Mouse (Mus musculus): ENCODE data around the gene Sez6. TPM values are rescaled to one million over a fixed set of nuclear protein-coding genes. Genes with fewer than 3 reads are reported as not detected.
A peak's percentile ranks its signal among the peaks of the same experiment; 100 is the strongest.

The Sez6 gene
- not detected in 2 replicates for total RNA-seq (2017)

DNA sequence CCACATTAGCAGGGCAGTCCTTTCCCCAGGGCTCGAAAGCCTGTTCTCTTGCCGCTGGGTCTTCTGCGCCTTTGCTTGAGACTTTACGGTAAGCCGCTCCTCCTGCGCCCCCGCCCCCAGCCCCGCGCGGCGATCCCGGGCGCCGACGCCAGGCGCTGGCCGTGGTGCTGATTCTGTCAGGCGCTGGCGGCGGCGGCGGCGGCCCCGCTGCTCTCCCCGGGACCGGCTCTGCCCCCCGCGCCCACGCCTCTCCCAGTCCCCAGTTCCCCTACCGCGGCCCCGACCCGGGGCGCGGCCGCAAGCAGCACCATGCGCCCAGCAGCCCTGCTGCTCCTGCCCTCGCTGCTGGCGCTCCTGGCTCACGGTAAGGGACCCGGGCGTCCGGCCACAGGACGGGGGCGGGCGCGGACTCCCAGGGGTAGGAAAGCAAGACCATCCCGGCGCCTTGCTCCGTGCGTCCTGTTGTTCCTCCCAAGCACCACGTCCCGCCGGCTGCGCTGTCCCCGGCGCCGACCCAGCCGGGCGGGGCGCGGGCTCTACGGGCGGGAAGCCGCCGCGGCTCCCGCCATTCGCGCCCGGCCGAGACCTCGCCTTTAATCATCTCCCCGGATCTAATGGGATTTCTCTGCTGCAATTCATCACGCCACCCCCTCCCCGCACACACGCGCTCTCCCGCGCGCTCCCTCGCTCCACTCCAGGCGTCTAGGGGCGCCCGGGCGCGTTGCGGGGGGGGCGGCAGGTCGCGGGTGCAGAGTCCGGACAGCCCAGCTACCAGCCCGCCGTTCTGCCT lies at the start of gene Sez6:
Gene Sez6 (plus strand): TSS at position 50 of the 790 bp plus-strand sequence.
- ATAC-seq (replicated peaks; ENCODE audit: low read depth, poor library complexity, severe bottlenecking) = peak; percentile 80

DNA sequence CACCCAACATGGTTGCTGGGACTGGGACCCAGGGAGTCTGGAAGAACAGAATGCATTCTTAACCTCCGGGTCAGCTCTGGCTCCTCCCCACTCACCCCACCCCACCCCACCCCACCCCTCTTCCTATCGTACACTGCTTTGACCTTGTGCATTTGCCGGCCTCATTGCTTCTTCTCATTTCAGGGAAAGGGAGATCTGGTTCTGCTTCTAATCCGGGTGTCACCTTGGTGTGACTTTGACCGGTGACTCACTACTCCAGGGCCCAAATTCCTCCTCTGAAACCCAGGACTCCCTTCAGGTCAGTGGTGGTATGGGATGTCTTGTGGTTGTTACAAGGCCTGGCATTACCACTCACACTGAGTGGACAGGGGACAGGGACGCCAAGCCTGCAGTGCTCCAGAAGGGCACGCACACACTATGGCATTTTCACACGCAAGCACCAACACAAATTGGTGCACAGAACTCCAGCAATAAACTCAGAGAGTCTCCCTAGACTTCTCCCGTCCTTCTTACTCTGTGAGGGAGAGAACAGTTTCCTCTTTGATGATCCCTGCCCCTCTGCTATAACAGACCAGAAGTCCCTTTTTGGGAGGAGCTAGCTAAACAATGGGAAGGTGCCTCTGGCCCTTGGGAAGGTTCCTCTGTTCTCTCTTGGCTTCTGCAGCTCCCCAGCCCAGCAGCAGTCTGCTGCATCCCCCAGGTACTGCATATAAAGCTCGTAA lies 45.9 kb upstream of the Sez6 start:
- no peak for ATAC-seq (replicated peaks; ENCODE audit: low read depth, poor library complexity, severe bottlenecking)

DNA sequence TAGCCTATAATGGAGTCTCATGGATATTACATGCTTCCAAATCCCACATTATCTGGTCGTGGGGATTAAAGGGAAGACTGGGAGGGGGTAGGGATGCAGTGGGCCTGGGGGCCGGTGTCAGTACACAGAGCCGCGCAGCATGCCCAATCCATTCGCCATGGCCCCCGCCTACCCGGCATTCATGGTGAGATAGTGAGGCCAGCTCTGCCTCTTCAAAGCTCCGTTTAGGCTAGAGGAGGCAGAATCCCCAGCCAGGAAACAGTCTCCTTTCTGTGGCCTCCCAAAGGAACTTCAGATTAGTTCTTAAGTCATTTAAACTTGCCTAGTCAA lies 45.4 kb upstream of the Sez6 start:
- ATAC-seq (replicated peaks; ENCODE audit: low read depth, poor library complexity, severe bottlenecking) = no peak

DNA sequence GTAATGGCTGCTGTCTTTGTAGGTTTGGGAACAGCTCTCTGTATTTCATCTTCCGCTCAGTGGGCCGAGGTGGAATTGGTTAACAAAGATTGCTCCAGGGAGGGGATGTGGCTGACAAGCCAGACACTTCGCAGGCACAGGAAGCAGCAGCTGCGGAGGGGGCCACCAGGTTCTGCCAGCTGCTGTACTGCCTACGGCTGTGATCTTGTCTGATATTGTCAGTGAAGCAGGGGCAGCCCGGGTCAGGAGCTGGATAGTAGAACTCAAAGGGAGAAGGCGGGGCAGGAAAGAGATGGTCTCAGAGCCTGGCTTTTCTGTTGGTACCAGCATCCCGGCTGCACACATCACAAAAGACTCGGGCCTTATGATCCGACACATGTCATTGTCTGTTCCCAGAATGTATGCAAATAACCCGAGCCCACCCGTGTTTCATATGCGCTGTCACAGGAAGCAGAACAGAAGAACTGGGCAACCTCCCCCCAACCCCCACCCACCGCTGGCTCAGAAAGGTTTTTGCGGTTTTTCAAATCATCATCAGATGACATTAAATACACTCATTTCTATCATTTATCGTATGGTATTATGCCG lies 43.1 kb upstream of the Sez6 start:
- ATAC-seq (replicated peaks; ENCODE audit: low read depth, poor library complexity, severe bottlenecking) = peak; percentile 90

DNA sequence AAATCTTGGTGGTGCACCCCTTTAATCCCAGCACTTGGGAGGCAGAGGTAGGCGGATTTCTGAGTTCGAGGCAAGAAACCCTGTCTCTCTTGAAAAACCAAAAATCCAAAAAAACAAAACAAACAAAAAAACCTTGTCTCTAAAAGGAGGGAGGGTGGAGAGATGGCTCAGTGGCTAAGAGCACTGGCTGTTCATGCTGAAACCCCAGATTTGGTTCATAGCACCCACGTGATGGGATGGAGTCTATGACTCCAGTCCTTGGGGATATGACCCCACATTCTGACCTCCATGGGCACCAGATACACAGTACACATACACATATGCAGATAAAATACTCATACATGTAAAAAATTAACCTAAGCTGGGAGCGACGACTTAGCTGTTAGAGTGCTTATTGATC lies 41.8 kb upstream of the Sez6 start:
- ATAC-seq (replicated peaks; ENCODE audit: low read depth, poor library complexity, severe bottlenecking) = no peak

DNA sequence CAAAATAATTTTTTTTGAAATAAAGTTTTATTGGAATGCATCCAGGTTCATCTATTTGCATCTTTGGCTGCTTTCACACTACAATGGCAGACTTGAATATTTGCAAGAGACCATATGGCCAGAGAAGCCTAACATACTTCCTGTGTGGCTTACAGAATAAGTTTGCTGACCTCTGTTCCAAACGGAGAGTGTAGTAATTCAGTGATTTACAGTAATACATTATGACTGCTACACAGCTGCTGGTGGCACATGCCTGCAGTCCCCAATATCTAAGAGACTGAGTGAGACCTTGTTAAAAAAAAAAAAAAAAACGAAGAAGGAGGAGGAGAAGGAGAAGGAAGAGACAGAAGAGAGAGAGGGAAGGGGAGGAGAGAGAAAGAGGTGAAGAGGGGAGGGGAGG lies 41.1 kb upstream of the Sez6 start:
- ATAC-seq (replicated peaks; ENCODE audit: low read depth, poor library complexity, severe bottlenecking) = no peak

DNA sequence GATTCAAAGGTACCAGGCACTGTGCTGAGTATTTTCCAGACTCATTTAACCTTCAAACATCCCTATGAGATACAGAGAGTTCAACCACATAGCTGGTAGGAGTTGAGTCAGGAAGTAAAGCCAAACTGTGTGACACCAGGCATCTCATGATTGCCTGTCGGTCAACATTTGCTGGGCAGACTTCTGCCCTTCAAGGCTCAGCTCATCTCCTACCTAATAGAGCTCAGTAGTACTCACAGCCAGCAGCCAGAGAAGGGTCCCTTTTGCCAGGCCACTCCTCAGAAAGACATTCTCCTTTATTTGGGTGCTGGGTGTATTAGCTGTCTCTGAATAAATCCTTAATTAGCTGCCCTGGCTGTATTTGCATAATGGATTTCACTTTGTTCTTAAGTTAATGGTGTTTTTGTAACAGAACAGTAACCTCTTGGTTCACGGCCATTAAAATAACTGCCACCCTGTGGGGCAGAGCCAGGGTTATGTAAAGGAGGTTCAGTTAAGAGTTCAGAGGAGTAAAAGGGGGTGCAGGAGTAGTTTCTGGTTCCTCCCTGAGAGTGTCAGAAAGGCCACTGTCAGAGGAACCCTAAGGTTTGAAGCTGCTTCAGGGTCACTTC lies 39.8 kb upstream of the Sez6 start:
- ATAC-seq (replicated peaks; ENCODE audit: low read depth, poor library complexity, severe bottlenecking) = no peak

DNA sequence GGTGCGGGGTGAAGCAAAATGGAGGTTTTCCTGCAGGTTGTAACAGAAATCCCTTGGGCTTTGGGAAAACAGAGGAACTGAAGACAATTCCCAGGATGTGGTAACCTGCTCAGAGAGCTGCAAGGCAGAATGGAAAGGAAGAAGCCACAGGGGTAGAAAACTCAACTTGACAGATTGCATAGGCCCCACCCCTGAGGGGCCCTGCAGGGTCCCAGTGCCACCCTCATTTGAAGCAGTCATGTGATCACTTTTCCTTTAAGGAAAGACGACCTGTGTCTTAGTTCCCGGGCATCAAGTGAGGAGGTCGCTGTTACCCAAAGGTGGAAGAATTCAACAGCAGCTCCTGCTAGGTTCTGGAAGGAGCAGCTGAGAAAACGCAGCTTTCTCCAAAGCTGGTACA lies 37.7 kb upstream of the Sez6 start:
- no peak for ATAC-seq (replicated peaks; ENCODE audit: low read depth, poor library complexity, severe bottlenecking)

DNA sequence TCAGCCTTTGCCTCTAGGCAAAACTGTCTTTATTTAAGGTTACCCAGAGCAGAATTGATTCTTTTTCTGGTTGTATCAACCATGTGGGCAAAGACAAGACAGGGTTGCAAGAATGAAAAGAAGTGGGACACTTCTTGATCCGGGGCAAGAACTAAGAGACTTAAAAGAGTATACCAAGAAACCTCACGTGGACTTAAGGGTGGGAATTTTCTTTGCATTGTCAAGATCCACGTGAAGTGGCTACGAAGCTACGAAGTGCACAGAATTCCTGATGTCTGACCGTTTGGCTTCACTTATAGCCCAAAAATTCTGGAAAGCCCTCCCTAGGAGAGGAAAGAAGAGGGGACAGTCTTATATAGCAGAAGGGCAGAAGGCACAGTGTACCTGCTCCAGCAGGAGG lies 37.3 kb upstream of the Sez6 start:
- no peak for ATAC-seq (replicated peaks; ENCODE audit: low read depth, poor library complexity, severe bottlenecking)

DNA sequence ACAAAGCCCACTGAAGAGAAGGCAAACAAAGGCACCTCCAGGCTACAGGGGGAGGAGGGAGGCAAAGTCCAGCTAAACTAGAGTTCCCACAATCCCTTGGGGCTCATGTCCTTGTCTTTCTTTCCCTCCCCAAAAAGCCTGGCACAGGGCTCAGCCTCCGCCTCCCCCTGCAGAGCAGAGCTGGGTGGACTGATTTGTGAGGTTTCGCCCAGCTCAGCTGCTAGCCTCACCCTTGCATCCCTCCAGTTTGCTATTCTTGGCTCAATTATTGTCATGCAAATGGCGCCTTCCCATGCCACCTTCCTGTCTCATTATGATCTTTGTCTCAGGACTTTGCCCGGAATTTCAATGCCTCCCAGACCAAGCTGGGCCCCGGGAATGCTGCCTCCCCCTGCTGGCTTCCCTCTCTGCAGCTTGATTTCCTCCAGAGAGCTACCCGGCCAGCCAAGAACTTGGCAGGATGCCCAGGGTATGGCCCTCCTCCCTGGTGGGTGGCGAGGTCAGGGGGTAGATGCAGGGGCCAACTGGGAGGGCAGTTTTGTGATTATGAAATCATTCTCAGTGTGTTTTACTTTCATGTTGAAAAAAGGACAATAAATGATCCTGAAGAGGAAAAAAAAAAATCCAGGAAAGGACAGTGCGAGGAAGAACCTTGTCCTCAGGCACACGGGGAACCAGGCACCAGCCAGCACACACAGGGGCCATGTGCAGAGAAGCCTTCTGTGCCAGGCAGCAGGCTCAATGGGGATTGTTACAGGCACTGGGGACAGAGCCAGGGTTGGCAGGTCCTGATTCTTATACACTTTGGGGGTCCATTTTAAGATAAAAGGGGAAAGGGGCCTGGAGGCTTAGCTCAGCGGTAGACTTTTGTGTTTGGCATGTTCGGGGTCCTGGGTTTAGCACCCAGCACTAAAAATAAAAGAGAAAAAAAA lies 36.5 kb upstream of the Sez6 start, which contains the start of gene Pipox:
Gene Pipox (minus strand): TSS at position 310 of the 932 bp plus-strand sequence.
- peak; percentile 69 for ATAC-seq (replicated peaks; ENCODE audit: low read depth, poor library complexity, severe bottlenecking)

DNA sequence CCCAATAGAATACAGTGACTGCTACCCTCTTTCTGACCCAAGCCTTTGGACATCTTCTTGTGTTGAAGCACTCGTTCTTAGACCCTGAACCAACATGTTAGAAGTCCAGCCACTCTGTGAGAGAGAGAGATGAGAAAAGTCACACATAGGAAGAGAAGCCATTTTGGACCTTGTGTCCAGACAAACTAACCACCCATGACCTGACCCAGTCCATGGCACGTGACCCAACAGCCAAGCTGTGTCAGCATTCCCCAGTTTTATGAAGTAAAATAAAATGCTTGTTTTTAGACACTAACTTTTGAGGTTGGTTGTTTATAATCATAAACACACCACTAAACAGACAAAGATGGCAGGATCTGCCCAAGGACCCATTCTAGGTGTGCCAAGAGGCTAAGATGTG lies 35.6 kb upstream of the Sez6 start:
- no peak for ATAC-seq (replicated peaks; ENCODE audit: low read depth, poor library complexity, severe bottlenecking)

DNA sequence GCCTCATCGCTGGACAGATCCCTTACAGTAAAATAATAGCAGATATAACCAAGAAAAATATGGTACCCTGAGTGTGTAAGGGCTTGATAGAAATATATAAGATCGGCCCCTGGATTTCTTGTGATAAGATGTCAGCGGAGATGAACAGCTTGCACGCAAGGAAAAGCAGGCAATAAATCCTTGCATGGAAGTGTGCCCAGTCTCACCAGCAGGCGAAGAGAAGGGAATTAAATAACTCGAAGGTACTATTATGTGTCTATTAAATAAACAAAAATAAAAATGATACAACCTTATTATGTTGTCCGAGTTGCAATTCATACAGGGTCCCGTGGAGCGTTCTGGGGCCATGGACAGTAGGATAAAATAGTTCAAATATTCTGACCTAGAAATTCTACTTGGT lies 34.6 kb upstream of the Sez6 start:
- no peak for ATAC-seq (replicated peaks; ENCODE audit: low read depth, poor library complexity, severe bottlenecking)

DNA sequence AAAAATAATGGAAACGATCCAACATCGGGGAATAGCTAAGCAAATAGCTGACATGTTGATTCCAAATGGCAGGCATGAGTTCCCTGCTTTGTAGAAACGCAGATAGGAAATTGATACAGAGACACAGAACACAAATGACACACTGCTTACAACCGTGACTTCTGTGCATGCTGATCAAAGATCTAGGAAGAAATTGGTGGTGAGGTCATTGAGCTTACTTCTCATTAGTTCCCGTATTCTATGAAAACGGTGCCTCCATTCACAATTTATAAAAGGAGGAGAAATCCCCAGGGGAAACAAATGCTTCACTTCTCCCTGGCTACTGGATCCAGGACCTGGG lies 34.1 kb upstream of the Sez6 start:
- no peak for ATAC-seq (replicated peaks; ENCODE audit: low read depth, poor library complexity, severe bottlenecking)

DNA sequence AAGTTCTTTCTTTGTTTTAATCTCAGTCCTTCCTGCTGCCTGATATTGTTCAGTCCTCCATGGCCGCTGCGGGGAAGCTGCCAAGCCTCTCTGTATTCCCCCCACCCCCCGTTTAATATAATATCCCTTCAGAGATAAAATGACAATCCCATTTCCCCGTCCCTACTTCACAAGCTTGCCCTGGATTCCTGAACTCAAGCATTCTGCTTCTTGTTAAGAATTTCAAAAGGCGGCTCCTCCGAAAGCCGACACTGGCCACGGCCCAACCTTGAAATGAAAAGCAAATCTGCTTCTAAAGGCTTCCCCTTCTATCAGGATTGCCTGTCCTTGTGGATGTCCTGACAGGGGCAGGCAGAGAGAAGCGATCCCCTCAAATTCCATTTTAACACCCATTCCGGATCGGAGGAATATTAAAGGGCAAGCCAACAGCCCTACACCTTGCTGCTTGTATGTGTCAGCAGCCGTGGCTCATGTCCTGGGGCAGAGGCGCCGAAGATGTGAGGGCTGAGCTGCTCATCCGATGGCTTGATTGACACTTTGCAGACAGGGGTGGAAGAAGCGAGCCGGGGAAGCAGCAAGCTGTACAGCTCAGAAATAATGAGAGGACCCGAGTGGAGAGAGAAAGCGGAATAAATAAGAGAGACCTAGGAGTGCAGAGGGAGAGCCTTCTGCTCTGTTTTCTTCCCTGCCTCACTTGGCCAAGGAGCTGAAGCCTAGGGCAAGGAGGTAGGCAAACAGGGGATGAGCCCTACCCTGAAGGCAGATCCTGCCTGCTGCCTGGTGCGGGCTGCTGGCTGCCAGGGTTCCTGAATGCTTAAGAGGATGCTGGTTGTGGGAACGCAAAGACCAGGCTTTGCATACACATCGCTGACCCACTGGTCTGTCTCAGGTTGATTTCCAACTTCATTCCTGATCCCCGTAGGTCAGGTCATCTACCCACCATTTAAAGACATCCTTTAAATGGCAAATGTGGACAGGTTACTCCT lies 33.5 kb upstream of the Sez6 start:
- no peak for ATAC-seq (replicated peaks; ENCODE audit: low read depth, poor library complexity, severe bottlenecking)

DNA sequence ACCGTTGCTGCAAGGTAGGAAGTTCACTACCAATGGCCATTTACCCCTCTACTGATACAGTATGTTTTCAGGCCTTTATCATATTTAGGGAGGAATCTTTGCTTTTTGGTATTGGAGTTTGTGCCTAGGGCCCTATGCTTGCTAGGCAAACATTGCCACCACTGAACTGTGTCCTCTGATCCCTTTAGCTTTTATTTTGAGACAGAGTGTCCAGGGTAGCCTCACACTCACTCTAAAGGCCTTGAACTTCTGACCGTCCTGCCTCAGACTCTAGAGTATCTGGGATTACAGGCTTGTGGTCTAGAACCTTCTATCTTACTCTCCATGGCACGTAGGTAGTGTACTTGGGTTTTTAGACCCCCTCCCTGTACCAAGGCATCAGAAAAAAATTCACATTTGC lies 30.4 kb upstream of the Sez6 start:
- no peak for ATAC-seq (replicated peaks; ENCODE audit: low read depth, poor library complexity, severe bottlenecking)

DNA sequence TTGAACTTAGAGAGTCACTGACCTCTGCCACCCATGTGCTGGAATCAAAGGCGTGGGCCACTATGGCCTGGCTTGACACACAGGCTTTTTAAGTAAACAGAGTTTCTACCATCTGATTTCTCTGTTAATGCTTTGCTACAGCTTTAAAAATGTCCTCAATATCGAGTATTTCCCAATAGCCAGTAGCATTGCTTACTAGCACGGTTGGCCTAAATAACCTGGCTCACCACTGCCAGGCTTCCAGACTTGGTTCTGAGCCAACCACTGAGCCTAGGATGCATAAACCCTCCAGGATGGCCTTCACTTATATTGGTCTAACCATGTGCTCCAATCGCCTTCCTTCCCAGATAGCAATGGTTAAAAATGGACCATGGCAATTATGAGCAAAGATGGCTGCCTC lies 29.9 kb upstream of the Sez6 start:
- ATAC-seq (replicated peaks; ENCODE audit: low read depth, poor library complexity, severe bottlenecking) = no peak

DNA sequence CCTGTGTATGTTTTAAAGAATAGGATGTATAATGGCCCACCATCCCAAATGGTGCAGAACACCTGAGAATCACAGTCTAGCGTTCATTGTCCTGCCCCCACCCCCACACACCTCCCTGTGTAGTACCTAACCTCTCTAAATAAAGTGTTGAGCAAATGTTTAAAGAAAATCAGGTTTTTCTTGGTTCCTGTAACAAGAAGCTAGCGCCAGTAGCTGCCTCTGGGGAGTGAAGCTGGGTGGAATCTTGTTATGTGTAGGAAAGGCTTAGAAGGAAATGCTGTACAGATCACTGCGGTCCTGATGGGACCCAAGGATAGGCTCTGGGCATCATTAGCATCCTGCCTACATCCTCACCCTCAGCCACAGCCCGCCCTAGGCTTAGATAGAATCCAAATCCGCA lies 29.2 kb upstream of the Sez6 start:
- no peak for ATAC-seq (replicated peaks; ENCODE audit: low read depth, poor library complexity, severe bottlenecking)

DNA sequence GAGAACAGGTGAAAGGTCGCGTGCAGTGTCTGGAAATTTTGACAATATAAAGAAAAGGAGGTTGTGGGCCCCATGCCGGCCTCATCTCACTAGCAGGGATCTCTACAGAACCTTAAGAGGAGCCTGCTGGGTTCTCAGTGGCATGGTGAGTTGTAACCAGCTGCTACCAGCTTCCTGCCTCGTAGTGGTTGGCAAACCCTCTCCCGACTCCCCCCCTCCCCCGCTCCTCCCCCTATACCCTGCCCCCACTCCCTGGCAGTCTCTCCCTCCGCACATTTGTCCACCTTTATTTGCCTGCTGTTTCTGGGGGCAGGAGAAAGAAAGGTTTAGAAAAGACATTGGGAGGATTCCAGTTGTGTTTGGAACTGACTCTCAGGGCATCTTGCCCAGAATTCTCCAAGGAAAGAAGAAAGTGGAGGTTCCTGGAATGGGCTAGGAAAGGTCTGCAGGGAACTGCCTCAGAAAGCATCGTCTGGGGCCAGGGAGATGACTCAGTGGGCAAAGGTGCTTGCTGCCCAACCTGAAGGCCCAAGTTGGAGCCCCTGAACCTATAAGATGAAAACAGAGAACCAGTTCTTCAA lies 28.7 kb upstream of the Sez6 start:
- ATAC-seq (replicated peaks; ENCODE audit: low read depth, poor library complexity, severe bottlenecking) = no peak

DNA sequence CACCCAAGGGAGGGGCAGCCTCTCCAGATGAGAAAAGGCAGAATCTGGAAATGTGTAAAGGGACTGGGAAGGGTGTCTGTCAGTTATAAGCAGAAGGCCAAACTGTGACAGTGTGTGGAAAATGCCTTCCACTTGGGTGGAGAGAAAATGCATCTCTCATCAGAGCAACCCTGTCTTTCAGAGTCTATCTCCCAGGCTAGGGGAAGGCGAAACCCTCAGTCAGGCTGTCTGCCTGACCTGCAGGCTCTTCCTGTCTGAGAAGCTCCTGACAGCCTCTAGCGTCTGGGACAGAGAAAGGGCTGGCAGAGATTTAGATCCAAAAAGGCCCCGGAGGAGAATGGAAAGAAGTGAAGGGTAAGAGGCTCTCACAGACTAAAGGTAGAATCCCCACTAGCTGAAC lies 26.8 kb upstream of the Sez6 start:
- ATAC-seq (replicated peaks; ENCODE audit: low read depth, poor library complexity, severe bottlenecking) = no peak
